Mouse (Mus musculus) right cerebral cortex, postnatal 10 days (tissue): ENCODE results near the gene Adgrl3.

ENCODE experiments used
- DNase-seq, 2 experiments: peaks; one replicate each; pipeline ENCODE4 v3.0.0; 2021; ENCODE audit warnings: low spot score in 2 of 2

Gene Adgrl3

DNA sequence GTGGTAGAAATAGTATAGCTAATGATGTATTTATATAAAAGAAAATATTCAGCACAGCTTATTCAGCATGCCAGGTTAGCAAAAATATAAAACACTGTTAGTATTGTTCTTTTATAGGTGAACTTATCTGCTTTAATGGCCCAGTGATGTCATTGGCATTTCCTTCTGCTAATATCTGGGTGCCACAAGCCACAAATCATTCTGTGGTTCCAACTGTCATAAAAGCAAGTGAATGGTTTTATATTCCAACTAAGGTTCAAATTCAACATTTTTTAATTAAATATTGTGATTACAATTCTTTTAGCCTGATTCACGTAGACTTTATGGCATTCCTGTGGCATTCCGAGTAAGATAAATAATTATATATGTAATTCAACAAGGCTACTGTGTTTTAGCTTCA lies 205.5 kb downstream of the Adgrl3 start:
- no peak for DNase-seq

DNA sequence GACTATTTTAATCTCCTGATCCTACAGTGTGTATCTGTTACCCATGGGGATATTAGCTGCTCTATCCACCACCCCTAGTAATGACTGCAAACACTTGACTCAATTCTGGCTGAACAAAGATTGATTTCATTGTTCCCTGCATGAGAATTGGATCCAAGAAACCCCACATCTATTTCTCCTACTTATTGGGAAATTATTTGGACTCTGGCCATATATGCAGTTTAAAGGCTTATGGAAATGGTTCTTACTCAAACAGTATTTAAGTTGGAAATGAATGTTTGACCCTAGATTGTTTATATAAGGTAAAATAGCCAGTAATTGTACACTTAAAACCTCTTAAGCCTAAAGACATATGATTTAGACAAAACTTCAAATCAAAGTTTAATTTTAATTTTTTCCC lies 207.3 kb downstream of the Adgrl3 start:
- no peak for DNase-seq

DNA sequence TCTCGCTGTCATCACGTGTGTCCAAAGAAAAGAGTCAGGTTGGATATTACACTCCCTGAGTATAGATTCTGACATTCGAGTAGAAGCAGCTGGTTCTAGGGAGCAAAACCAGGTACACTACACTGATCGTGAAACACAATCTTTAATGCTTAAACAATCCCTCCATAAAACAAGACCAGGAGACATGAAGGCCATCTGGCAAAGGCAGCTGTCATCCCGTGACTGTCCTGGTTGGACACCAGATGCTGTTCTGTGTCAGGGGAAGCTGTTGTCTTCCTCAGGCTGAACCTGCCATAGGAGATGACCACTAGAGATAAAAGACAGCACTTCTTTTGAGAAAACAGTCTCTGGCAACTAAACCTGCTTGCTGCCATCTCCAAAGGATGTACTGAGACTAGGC lies 228.8 kb downstream of the Adgrl3 start:
- DNase-seq, result no peak

DNA sequence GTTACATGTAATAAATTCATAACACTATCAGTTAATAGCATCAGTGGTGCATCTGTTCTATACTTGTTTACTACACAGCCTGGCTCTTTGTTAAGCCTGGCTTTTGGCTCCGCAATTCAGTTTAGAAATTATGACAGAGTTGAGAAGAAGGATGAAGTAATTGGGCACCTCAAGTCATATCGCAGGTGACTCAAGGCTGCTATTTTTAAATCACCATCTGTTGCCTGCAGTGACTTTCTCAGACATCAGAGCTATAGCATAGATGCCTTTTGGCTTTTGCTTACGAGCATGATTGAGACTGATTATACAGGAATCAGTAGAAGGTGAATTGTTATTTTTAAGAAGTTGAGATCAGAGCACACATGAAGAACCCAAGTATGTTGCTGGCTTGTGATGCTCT lies 236.2 kb downstream of the Adgrl3 start:
- no peak for DNase-seq

DNA sequence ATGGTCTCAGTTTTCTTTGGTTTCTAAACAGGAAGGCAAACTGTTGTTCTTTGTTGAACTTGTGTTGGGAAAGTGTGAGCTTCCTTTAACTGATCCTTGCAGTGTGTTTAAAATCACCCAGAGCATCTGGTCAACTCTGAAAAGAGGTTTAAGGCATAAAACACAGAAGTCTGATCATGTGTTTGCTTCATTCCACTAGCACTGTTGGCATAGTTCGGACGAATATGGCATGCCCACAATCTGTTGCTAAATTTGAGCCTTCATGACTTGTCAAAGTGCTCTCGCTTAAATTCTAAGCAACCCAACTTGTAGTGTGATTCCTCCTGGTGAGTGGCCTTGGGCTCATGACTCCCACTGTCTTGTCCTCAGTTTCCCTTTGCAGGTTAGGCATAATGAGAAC lies 249.8 kb downstream of the Adgrl3 start:
- no peak for DNase-seq

DNA sequence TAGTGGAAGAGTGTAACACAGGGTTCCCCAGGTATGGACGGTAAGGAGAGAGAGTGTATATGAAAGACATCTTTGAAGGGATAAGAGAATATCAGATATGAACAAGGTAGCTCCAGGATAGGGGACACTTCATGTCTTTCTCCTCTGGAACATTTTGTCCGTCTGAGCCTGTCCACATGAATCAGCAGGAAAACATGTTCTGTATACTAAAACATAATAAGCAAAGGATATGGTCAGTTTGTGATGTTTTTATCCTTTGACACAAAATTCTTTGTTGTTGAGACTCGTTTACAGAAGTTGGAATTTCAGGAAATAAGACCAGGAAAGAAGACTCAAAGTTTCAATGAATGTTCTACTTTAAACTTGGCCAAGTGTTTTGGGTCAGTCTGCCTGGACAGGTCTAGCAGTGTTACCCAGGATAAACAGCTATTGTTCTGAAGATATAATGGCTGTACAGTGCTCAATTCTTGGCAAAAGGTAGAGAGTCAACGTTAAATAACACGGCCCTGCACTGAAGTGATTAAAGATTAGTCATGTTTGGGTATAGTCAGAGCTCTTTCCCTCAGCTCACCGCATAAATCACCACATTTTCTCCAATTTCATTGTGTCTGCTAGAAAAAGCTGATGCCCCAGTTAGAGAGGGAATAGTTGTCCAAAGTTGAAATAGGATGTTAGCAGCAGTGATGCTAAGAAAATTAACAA lies 255.6 kb downstream of the Adgrl3 start:
- DNase-seq, result no peak

DNA sequence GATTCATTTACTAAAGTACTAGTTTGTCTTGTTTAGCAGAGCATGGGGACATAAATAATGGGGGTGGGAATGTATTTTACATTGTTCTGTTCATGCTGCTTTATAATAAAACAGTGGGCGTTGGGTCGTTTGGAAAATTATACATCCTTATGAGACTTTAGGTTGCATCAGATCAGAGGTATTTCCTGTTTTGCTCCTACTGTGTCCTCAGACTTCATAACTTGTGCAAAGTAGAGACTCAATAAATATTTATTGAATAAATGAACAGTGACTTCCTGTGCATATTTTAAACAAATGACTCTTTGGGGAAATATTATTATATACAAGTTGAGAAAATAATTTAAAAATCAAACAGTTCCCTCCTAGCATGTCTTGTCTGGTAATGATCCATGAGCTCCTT lies 259.3 kb downstream of the Adgrl3 start:
- DNase-seq, result no peak

DNA sequence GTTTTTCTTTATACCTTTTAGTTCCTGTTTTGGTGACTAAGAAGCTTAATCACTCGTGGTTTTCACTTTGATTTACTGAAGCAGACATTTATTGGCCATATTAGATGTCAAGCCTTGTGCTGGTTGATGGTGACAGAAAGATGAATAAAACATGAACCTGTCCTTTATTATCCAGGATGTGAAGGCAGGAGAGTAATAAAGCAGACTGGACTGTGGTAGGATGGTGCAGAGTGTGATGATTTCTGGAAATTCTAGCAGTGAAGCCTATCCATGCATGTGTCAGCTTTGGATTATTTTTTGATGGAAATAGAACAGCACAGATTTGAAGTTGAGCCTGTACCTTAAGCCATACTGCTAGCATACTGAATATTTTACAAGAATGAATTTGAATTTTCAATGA lies 265.7 kb downstream of the Adgrl3 start:
- DNase-seq, result no peak

DNA sequence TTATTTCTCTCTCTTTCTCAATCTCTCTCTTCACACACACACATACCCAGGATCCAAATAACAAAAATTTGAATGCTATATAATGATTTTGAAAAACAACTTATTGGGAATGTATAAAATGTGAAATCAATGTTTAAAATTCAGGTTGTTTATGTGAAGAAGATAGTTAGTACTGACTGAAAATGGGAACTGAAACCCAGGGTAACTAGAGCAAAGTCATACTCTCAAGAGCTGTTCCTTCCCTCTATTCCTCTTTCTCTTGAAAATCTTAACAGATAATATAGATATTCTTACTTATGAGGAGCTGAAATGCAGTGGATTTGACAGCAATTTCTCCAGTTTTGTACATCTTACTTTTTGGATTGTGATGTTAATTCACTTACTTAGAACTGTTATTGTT lies 281.9 kb downstream of the Adgrl3 start:
- no peak for DNase-seq

DNA sequence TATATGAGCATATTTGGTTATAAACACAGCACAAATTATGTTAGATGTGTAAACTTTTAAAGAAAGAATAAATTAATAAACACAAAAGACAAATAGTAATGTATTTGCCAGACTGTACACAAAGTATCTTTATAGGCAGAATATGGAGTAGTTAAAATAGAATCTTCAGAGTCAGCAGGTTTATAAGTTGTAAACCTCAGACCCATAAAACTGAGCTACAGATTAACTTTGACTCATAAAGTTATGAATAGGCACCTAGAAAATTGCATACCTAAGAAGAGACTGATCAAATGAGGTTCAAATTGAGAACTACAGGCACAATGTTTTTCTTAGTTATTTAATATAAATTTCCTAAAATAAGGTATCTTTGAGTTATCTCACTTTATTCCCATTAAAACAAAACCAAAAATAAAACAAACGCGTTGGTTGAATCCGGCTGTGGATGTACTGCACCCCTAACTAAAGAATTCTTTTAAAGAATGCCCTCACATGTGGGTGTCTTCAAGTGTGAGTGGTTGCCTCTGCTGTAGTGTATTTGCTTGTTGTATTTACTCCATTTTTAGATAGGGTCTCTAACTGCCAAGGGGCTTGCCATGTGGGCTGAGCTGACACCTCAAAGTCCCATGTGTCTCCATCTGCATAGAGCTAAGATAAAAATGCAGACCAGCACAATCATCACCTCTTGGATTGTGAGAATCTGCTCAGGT lies 297.6 kb downstream of the Adgrl3 start:
- no peak for DNase-seq

DNA sequence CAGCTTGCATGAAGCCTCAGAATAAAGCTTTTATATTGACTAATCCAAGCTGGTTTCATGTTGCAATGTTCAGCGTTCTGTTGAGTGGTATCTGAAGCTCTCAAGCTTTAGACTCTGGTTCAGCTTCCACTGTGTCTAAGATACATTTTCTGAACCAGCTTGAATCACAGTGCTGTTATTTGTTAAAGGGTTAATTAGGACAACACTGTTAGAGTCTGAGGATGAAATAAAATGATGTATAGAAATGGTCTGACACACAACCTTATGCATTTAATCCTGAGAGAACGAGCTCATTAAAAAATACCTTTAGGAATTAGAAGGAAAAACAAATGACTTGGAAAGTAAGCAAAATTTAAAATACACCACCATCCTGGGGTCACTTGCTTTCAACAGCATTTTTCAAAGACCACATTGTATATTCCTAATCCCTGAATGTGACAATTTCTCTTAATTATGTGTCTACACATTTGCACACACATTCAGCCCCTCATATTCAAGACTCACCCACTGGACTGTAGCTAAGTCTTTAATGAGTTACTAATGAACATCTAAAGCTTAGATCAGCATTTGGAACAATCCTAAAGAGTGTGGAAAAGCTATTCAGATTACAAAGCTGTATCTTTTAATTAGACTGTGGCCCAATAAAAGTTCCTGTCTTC lies 301.5 kb downstream of the Adgrl3 start:
- no peak for DNase-seq

DNA sequence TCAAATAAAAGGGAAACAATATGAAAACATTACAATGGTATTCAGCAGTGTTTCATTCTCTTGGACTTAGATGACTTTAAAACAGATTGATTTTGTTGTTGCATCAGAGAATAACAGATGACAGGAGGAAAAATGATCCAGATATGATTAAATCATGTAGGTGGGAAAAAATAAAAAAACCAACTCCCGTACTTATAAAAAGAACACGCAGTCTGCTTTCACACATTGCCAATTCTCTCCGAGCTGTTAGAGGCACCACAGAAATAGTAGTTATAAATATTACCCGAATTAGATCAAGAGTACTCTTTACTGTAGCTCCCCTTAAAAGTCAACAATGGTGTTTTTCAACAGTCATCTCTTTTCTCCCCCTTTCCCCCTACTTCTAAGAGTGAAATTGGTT lies 302.1 kb downstream of the Adgrl3 start:
- no peak for DNase-seq

DNA sequence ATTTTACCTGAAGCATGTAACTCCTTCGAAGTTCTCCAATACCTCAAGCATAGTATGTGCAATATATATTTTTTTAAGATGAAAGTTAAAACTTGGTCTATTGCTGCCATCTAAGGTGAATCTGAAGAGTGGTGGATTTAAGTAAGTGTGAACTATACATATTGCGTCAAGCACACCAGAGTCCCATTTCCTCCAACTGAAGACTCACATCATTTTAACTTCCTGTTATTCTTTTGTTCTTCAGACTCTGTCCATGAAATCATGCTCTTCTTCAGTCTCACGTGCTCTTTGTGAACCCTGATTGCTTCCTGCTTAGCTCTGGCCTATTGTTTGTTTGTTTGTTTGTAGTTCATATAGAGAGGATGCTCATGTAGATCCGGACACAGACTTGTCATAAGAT lies 307.0 kb downstream of the Adgrl3 start:
- no peak for DNase-seq

DNA sequence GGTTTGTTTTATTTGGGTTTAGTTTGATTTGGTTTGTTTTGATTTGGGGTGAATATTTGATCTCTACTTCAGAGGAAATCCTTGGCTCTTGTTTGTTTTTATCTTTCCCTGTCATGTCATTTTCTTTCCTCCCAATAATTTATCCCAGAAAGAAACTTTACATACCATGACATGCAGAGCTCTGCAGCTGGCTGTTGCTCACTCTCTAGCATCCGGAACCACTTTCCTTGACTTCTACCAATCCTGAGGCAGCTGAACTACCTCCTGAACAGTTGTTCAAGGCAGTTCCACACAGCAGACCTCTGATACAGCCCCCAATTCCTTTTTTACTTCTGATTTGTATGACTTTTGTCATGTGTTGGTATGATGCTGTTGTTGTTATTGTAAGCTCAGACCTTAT lies 307.5 kb downstream of the Adgrl3 start:
- DNase-seq, result no peak

DNA sequence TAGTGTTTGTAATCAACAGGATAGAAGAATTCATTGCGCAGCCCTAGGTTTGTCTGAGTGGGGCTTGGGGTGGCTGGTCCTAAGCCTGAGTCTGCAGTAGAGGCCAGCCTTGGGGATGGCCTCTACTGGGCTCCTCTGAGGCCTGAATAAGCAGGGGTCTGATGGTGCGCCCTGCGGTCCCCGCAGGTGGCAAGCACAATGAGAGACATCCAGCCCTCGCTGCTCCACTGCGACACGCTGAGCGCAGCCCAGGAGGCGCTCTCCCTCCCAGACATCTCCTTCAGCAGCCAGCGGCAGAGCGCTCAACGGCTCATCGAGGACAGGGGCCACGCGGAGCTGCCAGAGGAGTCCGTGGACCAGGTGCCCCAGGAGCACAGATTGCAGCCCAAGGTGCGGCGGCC lies 309.6 kb downstream of the Adgrl3 start:
- DNase-seq, result no peak

DNA sequence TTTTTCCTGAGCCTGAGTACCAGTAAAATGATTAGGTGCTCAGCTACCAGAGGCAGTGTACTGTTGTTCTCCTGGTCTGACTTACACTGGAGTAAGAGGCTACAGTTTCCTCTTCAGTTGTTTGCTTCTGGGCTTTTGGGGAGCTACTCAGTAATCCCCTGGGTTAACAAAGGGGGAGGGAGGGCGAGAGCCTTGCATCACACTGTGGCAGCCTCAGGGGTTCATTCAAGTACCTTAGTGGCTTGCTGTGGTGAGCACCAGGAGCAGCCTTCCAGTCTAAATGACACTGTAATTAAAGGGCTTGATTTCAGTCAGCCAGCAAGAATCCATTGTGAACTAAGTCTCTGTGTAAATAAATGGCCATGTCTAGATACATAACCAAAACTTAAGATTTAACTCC lies 324.4 kb downstream of the Adgrl3 start:
- DNase-seq, result no peak

DNA sequence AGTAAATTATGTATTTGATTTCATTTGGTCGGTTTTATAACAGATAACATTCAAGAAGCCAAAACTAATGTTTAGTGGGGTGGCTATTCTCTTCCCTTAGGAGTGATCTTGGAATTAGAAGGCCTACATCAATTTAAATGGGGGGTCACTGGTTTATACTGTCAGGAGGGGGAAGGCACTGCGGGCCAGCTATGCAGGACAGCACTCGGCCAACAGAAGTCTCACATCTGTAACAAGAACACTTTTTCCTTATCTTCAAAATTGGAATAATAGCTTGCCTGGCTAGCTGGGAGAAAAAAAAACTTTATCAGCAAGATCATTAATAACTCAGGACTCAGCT lies 325.1 kb downstream of the Adgrl3 start:
- no peak for DNase-seq

DNA sequence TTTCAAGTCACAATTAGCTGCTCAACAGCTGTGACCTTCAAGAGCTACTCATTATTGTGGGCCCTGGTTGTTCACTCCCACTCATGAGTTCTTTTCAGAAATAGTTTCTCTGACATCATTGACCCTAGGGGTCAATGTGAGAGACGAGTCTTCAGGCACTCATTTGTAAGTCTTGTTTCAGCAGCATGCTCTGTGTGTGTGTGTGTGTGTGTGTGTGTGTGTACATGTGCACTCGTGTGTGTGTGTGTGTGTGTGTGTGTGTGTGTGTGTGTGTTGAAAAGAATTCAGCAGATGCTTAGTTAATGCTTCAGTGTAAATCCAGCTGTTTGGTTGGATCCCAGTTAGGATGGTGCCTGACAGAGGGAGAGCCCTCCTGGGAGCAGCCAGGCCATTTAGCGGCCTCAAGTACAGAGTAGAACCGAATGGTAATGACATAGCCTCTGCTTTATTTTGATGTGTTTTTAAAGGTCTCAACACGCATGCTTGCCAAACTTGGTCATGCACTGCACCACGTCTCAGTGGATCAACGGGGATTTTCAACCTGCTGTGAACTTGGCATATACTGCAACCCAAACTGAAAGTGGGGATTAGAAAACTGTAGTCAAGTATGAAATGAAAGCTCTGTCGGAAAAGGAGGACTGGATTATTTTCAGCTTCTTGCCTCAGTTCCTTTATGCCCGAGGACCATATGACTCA lies 325.6 kb downstream of the Adgrl3 start:
- no peak for DNase-seq

DNA sequence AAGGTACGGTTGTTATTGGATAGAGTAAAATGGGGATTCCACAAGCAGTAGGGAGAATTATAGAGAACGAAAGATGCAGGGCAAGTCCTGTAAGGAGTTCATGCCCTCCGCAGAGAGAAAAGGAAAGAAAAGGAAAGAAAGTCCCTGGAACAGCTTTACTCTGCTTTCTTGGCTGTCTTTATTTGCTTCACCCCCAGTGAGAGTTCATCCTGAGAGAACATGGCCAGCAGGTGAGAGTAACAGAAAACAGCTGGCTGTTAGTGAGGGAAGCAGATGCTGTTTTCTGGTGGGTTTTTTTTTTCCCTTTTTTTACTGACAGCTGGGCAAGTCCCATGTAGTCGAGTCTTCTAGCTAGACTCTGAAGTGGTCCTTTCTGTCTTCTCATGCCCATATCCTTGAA lies 327.6 kb downstream of the Adgrl3 start:
- no peak for DNase-seq

DNA sequence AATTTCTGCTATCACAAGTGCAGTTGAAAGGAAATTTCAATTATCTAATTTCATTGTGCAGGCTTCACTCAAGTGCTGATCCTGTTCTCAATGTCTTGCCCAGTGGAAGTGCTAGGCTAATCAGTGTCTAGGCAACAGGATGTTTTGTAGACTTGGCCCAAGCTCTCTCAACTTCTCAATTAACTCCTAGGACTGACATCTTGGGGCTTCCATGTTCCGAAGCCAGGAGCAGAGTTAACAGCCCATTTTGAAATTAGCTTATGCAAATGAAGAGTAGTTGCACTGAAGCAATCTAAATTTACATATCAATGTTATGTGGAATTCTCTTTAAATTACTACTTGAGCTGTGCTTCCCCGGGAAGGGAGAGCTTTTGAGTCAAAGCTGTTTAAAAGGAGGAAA lies 339.6 kb downstream of the Adgrl3 start:
- peak; percentile 29 to 47 for DNase-seq

DNA sequence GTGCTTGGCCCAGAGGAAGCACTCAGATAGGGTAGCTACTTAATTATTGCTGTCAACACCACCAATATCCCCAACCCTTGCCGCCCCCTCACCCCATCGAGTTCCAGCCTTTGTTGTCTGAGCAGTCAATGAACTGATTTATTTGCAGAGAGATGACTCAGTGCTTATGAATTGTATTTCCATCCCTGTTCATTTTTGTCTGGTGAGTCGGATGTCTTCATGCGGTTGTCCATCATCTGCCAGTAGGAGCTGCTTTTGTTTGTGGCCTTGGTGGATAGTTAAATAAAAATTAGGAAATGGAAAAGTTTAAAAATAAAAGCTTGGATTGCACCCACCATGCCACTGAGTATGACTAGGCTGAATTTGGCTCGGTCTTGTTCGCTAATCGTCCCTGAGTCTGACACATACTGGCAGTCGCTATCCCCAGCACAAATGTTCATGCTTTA lies 344.3 kb downstream of the Adgrl3 start:
- DNase-seq, result no peak

DNA sequence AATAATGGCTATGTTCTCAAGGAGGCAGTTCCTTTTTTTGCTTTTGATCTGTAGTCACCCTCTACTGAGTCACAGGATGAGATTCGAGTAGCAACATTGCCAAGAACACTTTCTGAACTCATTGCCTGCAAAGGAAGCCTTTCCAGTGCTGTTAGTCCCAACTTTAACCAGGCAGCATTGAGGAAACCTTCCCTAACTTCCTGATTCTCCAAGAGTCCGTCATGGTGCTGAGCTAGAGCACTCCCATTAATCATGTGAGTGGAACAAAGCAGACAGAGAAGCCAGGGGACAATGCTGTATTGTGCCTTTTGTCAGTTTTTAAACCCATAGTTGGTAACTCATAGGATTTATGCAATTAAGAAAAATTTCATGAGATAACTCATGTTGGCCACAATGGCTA lies 345.3 kb downstream of the Adgrl3 start:
- no peak for DNase-seq
